Mouse (Mus musculus): Measurements from ENCODE around the gene Mep1a. TPM values are rescaled to one million over a fixed set of nuclear protein-coding genes. Genes with fewer than 3 reads are reported as not detected.

Mep1a gene
- polyA plus RNA-seq, 1 experiment from 2014 or later: not detected

- H3K4me2 ChIP-seq (ENCODE audit: low read length): no peak overlapping the region
- H3K4me1 ChIP-seq (ENCODE audit: control insufficient read depth in 2 of 2, insufficient read depth in 2 of 2, low read length in 2 of 2): peaks cover 0 to 9% of the 10 kb centered on the region in 2 experiments; a peak in 1 of 4 replicates
- no peak overlapping the region for H3K4me3 ChIP-seq (ENCODE audit: control insufficient read depth in 1 of 2, insufficient read depth in 1 of 2, low read depth in 1 of 2, low read length in 2 of 2)
- WGBS: 87% methylated on average over 4 of the region's 4 CpGs
- no peaks in the 10 kb centered on the region for H3K27me3 ChIP-seq (ENCODE audit: control insufficient read depth, insufficient read depth, low read length)
- H3K36me3 ChIP-seq (ENCODE audit: control insufficient read depth, insufficient read depth, low read length): no peaks in the 10 kb centered on the region
- no peak overlapping the region for H3K27ac ChIP-seq (replicated peaks in 1 of 2; ENCODE audit: control insufficient read depth in 1 of 2, insufficient read depth in 1 of 2, low read depth in 2 of 2, low read length in 2 of 2)
- no peak overlapping the region for H3K9ac ChIP-seq (ENCODE audit: low read length)
- ATAC-seq (ENCODE audit: insufficient number of reproducible peaks, insufficient read depth, low FRiP score, low read depth): no peak
- no peaks in the 10 kb centered on the region for H3K9me3 ChIP-seq (ENCODE audit: control insufficient read depth, low read length)
Measured at GRCm38 (mm10) chr17:43531192-43531591, 28.6 kb upstream of the Mep1a start.

GRCm38 (mm10) chr17:43530507-43530906, 27.9 kb upstream of the Mep1a start:
- no peak overlapping the region for H3K4me2 ChIP-seq (ENCODE audit: low read length)
- H3K36me3 ChIP-seq (ENCODE audit: control insufficient read depth, insufficient read depth, low read length): no peaks in the 10 kb centered on the region
- peaks cover 0 to 9% of the 10 kb centered on the region in 2 experiments; a peak in 1 of 4 replicates for H3K4me1 ChIP-seq (ENCODE audit: control insufficient read depth in 2 of 2, insufficient read depth in 2 of 2, low read length in 2 of 2)
- H3K9ac ChIP-seq (ENCODE audit: low read length): no peak overlapping the region
- WGBS: 81% methylated on average over 2 of the region's 2 CpGs
- no peak overlapping the region for H3K27ac ChIP-seq (replicated peaks in 1 of 2; ENCODE audit: control insufficient read depth in 1 of 2, insufficient read depth in 1 of 2, low read depth in 2 of 2, low read length in 2 of 2)
- no peak for ATAC-seq (ENCODE audit: insufficient number of reproducible peaks, insufficient read depth, low FRiP score, low read depth)
- no peaks in the 10 kb centered on the region for H3K9me3 ChIP-seq (ENCODE audit: control insufficient read depth, low read length)
- no peaks in the 10 kb centered on the region for H3K27me3 ChIP-seq (ENCODE audit: control insufficient read depth, insufficient read depth, low read length)
- H3K4me3 ChIP-seq (ENCODE audit: control insufficient read depth in 1 of 2, insufficient read depth in 1 of 2, low read depth in 1 of 2, low read length in 2 of 2): no peak overlapping the region

- H3K4me2 ChIP-seq (ENCODE audit: low read length): no peak overlapping the region
- no peak overlapping the region for H3K4me3 ChIP-seq (ENCODE audit: control insufficient read depth in 1 of 2, insufficient read depth in 1 of 2, low read depth in 1 of 2, low read length in 2 of 2)
- H3K27me3 ChIP-seq (ENCODE audit: control insufficient read depth, insufficient read depth, low read length): no peaks in the 10 kb centered on the region; the same call in 1 of the 2 replicates
- no peaks in the 10 kb centered on the region for H3K36me3 ChIP-seq (ENCODE audit: control insufficient read depth, insufficient read depth, low read length)
- WGBS: 76% methylated on average over 3 of the region's 3 CpGs
- no peak for ATAC-seq (ENCODE audit: insufficient number of reproducible peaks, insufficient read depth, low FRiP score, low read depth)
- H3K9ac ChIP-seq (ENCODE audit: low read length): no peak overlapping the region
- no peaks in the 10 kb centered on the region; a peak in 1 of 4 replicates for H3K4me1 ChIP-seq (ENCODE audit: control insufficient read depth in 2 of 2, insufficient read depth in 2 of 2, low read length in 2 of 2)
- H3K27ac ChIP-seq (replicated peaks in 1 of 2; ENCODE audit: control insufficient read depth in 1 of 2, insufficient read depth in 1 of 2, low read depth in 2 of 2, low read length in 2 of 2): no peak overlapping the region
- H3K9me3 ChIP-seq (ENCODE audit: control insufficient read depth, low read length): no peaks in the 10 kb centered on the region; the same call in 1 of the 2 replicates
Measured at GRCm38 (mm10) chr17:43520166-43520565, 17.6 kb upstream of the Mep1a start.

- Histone ChIP-seq H3K27ac (replicated peaks in 1 of 2; ENCODE audit: control insufficient read depth in 1 of 2, insufficient read depth in 1 of 2, low read depth in 2 of 2, low read length in 2 of 2) (no peak overlapping the region), H3K27me3 (ENCODE audit: control insufficient read depth, insufficient read depth, low read length) (no peaks in the 10 kb centered on the region; the same call in 1 of the 2 replicates), H3K4me3 (ENCODE audit: control insufficient read depth in 1 of 2, insufficient read depth in 1 of 2, low read depth in 1 of 2, low read length in 2 of 2) (no peak overlapping the region), H3K4me2 (ENCODE audit: low read length) (no peak overlapping the region), H3K4me1 (ENCODE audit: control insufficient read depth in 2 of 2, insufficient read depth in 2 of 2, low read length in 2 of 2) (no peaks in the 10 kb centered on the region; a peak in 1 of 4 replicates), H3K9ac (ENCODE audit: low read length) (no peak overlapping the region), H3K36me3 (ENCODE audit: control insufficient read depth, insufficient read depth, low read length) (no peaks in the 10 kb centered on the region), H3K9me3 (ENCODE audit: control insufficient read depth, low read length) (peaks cover 11% of the 10 kb centered on the region)
- ATAC-seq (ENCODE audit: insufficient number of reproducible peaks, insufficient read depth, low FRiP score, low read depth): no peak
- WGBS: 27% methylated on average over 18 of the region's 18 CpGs
Measured at GRCm38 (mm10) chr17:43518644-43519409, 16.2 kb upstream of the Mep1a start.

GRCm38 (mm10) chr17:43510782-43511181, 8.2 kb upstream of the Mep1a start:
- no peaks in the 10 kb centered on the region for H3K27me3 ChIP-seq (ENCODE audit: control insufficient read depth, insufficient read depth, low read length)
- ATAC-seq (ENCODE audit: insufficient number of reproducible peaks, insufficient read depth, low FRiP score, low read depth): no peak
- no peak overlapping the region for H3K4me2 ChIP-seq (ENCODE audit: low read length)
- no peaks in the 10 kb centered on the region for H3K4me1 ChIP-seq (ENCODE audit: control insufficient read depth in 2 of 2, insufficient read depth in 2 of 2, low read length in 2 of 2)
- no peak overlapping the region for H3K9ac ChIP-seq (ENCODE audit: low read length)
- 81% methylated on average over 4 of the region's 4 CpGs for WGBS
- H3K9me3 ChIP-seq (ENCODE audit: control insufficient read depth, low read length): peaks cover 11% of the 10 kb centered on the region
- no peaks in the 10 kb centered on the region for H3K36me3 ChIP-seq (ENCODE audit: control insufficient read depth, insufficient read depth, low read length)
- H3K4me3 ChIP-seq (ENCODE audit: control insufficient read depth in 1 of 2, insufficient read depth in 1 of 2, low read depth in 1 of 2, low read length in 2 of 2): no peak overlapping the region
- H3K27ac ChIP-seq (replicated peaks in 1 of 2; ENCODE audit: control insufficient read depth in 1 of 2, insufficient read depth in 1 of 2, low read depth in 2 of 2, low read length in 2 of 2): no peak overlapping the region

- Histone ChIP-seq H3K9ac (ENCODE audit: low read length) (no peak overlapping the region), H3K4me2 (ENCODE audit: low read length) (no peak overlapping the region), H3K27me3 (ENCODE audit: control insufficient read depth, insufficient read depth, low read length) (no peaks in the 10 kb centered on the region), H3K4me3 (ENCODE audit: control insufficient read depth in 1 of 2, insufficient read depth in 1 of 2, low read depth in 1 of 2, low read length in 2 of 2) (no peak overlapping the region), H3K9me3 (ENCODE audit: control insufficient read depth, low read length) (no peaks in the 10 kb centered on the region), H3K27ac (replicated peaks in 1 of 2; ENCODE audit: control insufficient read depth in 1 of 2, insufficient read depth in 1 of 2, low read depth in 2 of 2, low read length in 2 of 2) (no peak overlapping the region), H3K36me3 (ENCODE audit: control insufficient read depth, insufficient read depth, low read length) (no peaks in the 10 kb centered on the region), H3K4me1 (ENCODE audit: control insufficient read depth in 2 of 2, insufficient read depth in 2 of 2, low read length in 2 of 2) (no peaks in the 10 kb centered on the region)
- no peak for ATAC-seq (ENCODE audit: insufficient number of reproducible peaks, insufficient read depth, low FRiP score, low read depth)
- 61% methylated on average over 6 of the region's 6 CpGs for WGBS
Measured at GRCm38 (mm10) chr17:43504594-43504934, 2.0 kb upstream of the Mep1a start.

DNA sequence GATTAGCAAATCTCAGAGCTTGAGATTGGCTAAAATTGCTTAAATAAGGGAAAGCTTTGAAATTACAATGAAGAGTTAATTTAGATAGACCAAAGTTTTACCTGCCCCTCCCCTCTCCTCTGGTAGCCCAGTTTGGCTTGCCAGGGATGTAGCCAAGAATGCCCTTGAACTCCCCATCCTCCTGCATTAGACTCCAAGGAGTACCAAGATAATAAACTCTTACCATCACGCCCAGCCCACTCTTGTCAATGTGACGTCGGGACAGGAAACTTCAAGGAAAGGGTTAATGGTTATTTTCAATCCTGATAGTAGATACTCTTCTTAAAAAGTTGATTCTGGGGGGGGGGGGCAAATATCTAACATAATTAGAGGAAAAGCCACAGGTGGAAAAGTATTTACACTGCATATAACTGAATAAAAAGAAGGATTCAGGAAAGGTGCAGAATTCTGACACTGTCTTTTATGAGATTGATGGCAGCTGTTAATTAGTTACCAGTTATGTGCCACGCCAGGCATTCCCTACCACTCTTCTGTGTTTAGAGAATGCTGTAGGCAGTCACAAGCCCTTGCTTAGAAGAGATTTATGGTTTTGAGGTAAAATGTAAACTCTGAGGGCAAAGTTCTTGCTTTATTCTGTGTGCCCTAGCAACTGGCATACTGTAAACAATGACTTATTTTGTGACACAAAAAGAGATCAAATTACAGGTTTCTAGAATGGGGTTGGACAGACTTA, 1.4 kb upstream of the Mep1a start:
- Histone ChIP-seq H3K4me3 (ENCODE audit: control insufficient read depth in 1 of 2, insufficient read depth in 1 of 2, low read depth in 1 of 2, low read length in 2 of 2) (no peak overlapping the region), H3K27ac (replicated peaks in 1 of 2; ENCODE audit: control insufficient read depth in 1 of 2, insufficient read depth in 1 of 2, low read depth in 2 of 2, low read length in 2 of 2) (no peak overlapping the region), H3K36me3 (ENCODE audit: control insufficient read depth, insufficient read depth, low read length) (no peaks in the 10 kb centered on the region), H3K4me2 (ENCODE audit: low read length) (no peak overlapping the region), H3K9me3 (ENCODE audit: control insufficient read depth, low read length) (no peaks in the 10 kb centered on the region), H3K9ac (ENCODE audit: low read length) (no peak overlapping the region), H3K27me3 (ENCODE audit: control insufficient read depth, insufficient read depth, low read length) (no peaks in the 10 kb centered on the region), H3K4me1 (ENCODE audit: control insufficient read depth in 2 of 2, insufficient read depth in 2 of 2, low read length in 2 of 2) (no peaks in the 10 kb centered on the region)
- no peak for ATAC-seq (ENCODE audit: insufficient number of reproducible peaks, insufficient read depth, low FRiP score, low read depth)
- 63% methylated on average over 4 of the region's 4 CpGs for WGBS
